Mouse (Mus musculus): ENCODE measurements around the gene Ttc22.

DNA sequence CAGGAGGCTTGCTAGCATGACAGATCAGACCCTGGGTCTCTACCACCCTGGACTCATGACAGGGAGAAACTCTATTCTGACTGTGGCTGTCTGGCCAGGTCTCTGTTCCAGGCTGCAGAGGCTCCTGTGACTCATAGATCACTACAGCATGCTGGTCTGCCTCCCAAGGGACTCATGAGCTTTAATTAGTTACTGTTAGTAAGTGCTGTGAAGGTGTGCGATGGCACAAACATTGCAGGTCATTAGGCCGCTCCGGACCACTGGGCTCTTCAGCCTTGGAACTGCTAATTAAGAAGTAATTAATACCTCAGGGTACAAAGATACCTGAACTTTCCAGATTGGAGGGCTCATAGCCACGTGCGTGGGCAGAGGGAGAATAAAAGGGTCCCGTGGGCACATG, 24.9 kb downstream of the Ttc22 start:
- TF ChIP-seq CTCF (IDR thresholded peaks at IDR 0.05; ENCODE audit: low read depth) (no peak), EP300 (IDR thresholded peaks at IDR 0.05; ENCODE audit: low read depth) (no peak)

Data from liver, postnatal 0 days (tissue).